Mouse (Mus musculus) forebrain, embryonic 13.5 days (tissue): Measurements from ENCODE around the gene Dgat2l6. TPM values are rescaled to one million over a fixed set of nuclear protein-coding genes. Genes with fewer than 3 reads are reported as not detected.

Experiments used
- ATAC-seq: fragments of 200-750 bp; cut with Nextera tagmentation; 2 replicates; pipeline ENCODE4 v1.8.0; 2017
- H3K27ac ChIP-seq: fragments of 300-500 bp; sonication (generic); 2 replicates; pipeline ENCODE4 v1.5.1; 2015; ENCODE audit warnings: inconsistent platforms, mild to moderate bottlenecking, moderate library complexity
- H3K27me3 ChIP-seq: fragments of 300-500 bp; sonication (generic); 2 replicates; pipeline ENCODE4 v1.6.1; 2015; ENCODE audit warnings: mild to moderate bottlenecking, inconsistent platforms
- H3K36me3 ChIP-seq: fragments of 300-500 bp; sonication (generic); 2 replicates; pipeline ENCODE4 v1.6.1; 2015; ENCODE audit warnings: mild to moderate bottlenecking, inconsistent platforms; ENCODE audit not compliant: poor library complexity, severe bottlenecking
- H3K4me1 ChIP-seq: fragments of 300-500 bp; sonication (generic); 2 replicates; pipeline ENCODE4 v1.6.1; 2015; ENCODE audit warnings: inconsistent platforms
- H3K4me2 ChIP-seq: fragments of 300-500 bp; sonication (generic); 2 replicates; pipeline ENCODE4 v1.6.1; 2015; ENCODE audit warnings: inconsistent platforms, mild to moderate bottlenecking, moderate library complexity
- H3K4me3 ChIP-seq: fragments of 300-500 bp; sonication (generic); 2 replicates; pipeline ENCODE4 v1.5.1; 2015; ENCODE audit warnings: mild to moderate bottlenecking, inconsistent platforms
- H3K9ac ChIP-seq: fragments of 300-500 bp; sonication (generic); 2 replicates; pipeline ENCODE4 v1.6.1; 2015; ENCODE audit warnings: mild to moderate bottlenecking, inconsistent platforms
- H3K9me3 ChIP-seq: fragments of 300-500 bp; sonication (generic); replicated peaks from 2 replicates; pipeline ENCODE4 v1.6.1; 2016; ENCODE audit warnings: inconsistent platforms
- WGBS: fragments of 180-500 bp; shearing (Covaris S2); methylation state at CpG from one replicate; pipeline ENCODE4 v1.1.7; 2015; 5-methylcytosine and 5-hydroxymethylcytosine counted together
- polyA plus RNA-seq: library from polyadenylated mRNA; unstranded; fragments of >200 nt; fragmentation: Nextera tagmentation; extraction: Ambion mirVana; gene quantifications from 2 replicates; pipeline ENCODE4 v1.2.1, GENCODE M21; 2015

Gene Dgat2l6
- polyA plus RNA-seq, 1 experiment from 2014 or later = not detected

- Histone ChIP-seq H3K9ac (no peak overlapping the region), H3K27ac (no peak overlapping the region), H3K4me1 (no peaks in the 10 kb centered on the region), H3K4me2 (no peak overlapping the region), H3K36me3 (no peaks in the 10 kb centered on the region), H3K27me3 (peaks cover 4% of the 10 kb centered on the region; the same call in 1 of the 2 replicates), H3K9me3 (no peaks in the 10 kb centered on the region), H3K4me3 (no peak overlapping the region)
- no peak for ATAC-seq
- 80% methylated on average over 3 of the region's 3 CpGs for WGBS
These were observed 31.4 kb downstream of the Dgat2l6 start for GRCm38 (mm10) chrX:100556026-100556425.

DNA sequence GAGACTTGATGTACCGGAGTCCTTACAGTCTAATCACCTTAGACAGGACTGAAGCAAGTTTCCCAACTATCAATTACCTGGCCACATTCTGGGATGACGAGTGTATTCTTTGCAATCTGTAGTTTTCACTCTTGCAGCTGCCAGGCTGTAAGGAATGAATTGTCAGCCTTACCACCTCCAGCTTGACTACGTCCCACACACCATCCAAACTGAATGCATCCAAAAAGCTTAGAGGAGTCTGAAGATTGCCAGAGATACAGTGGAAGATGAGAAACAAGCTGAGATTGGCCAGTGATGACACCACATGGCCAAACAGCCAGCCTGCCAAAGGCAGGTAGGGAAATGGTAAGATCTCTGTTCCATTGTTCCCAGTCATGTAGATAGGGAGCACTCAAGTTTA, 41.1 kb downstream of the Dgat2l6 start:
- Histone ChIP-seq H3K9me3 (no peaks in the 10 kb centered on the region), H3K4me2 (no peak overlapping the region), H3K27ac (no peak overlapping the region), H3K27me3 (no peaks in the 10 kb centered on the region), H3K9ac (no peak overlapping the region), H3K4me1 (no peaks in the 10 kb centered on the region), H3K4me3 (no peak overlapping the region), H3K36me3 (no peaks in the 10 kb centered on the region)
- 88% methylated on average over 3 of the region's 3 CpGs for WGBS
- ATAC-seq = no peak

DNA sequence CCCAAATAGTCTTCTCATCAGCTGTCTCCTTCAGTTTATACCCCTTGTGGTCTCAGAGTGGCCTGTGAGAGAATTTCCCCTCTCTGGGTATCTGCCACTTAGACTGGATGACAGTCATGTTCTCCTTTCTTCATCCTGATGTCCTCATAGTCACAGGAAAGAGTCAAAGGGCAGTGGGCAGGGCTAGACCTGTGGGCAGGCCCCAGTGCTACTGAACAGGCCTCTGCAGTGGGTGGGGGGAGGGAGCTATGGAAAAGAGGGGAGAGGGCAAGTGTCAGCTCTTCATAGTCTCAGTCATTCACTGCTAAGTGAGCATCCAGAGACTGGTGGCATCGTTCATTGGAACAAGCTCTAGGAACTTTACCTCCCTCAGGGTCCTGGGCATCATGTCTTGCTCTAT, 47.3 kb downstream of the Dgat2l6 start, which contains the start of gene Awat1:
Gene Awat1, plus strand, starts transcription at position 301 of the 400 bp plus-strand sequence.
- H3K4me2 ChIP-seq = no peak within 1 kb of the TSS
- no peaks in the 10 kb centered on the region for H3K36me3 ChIP-seq

GRCm38 (mm10) chrX:100594791-100595190, 70.2 kb downstream of the Dgat2l6 start, which contains the start of gene P2ry4:
TSS of gene P2ry4 (minus strand) at chrX:100594869.
- ATAC-seq = no peak
- peaks cover under 1% of the 10 kb centered on the region; the same call in 1 of the 2 replicates for H3K27me3 ChIP-seq
- no peak within 1 kb of the TSS for H3K4me3 ChIP-seq
- H3K9me3 ChIP-seq = no peaks in the 10 kb centered on the region
- H3K9ac ChIP-seq = no peak within 1 kb of the TSS
- H3K4me1 ChIP-seq = no peaks in the 10 kb centered on the region
- H3K27ac ChIP-seq = no peak within 1 kb of the TSS
- H3K4me2 ChIP-seq = no peak within 1 kb of the TSS
- 67% methylated on average over 4 of the region's 4 CpGs for WGBS
- H3K36me3 ChIP-seq = no peaks in the 10 kb centered on the region

More for the DNA sequence above, 47.3 kb downstream of the Dgat2l6 start, which contains the start of gene Awat1:
- Histone ChIP-seq H3K4me1 (no peaks in the 10 kb centered on the region), H3K27ac (no peak within 1 kb of the TSS), H3K4me3 (no peak within 1 kb of the TSS), H3K27me3 (no peaks in the 10 kb centered on the region), H3K9me3 (no peaks in the 10 kb centered on the region), H3K9ac (no peak within 1 kb of the TSS)
- 64% methylated on average over 1 of the region's 1 CpGs for WGBS
- no peak for ATAC-seq

Other genes with a start within 250 kb of the Dgat2l6 start
- not detected in 2 replicates for gene Otud6a, start 95.8 kb upstream of the Dgat2l6 start, polyA plus RNA-seq
- 0.45 and 0.57 TPM in 2 replicates for gene Awat2, start 82.1 kb upstream of the Dgat2l6 start, polyA plus RNA-seq
- 31.6 and 32.0 TPM in 2 replicates for gene Igbp1, start 30.5 kb upstream of the Dgat2l6 start, polyA plus RNA-seq
- gene Awat1, start 47.4 kb downstream of the Dgat2l6 start, polyA plus RNA-seq = not detected in 2 replicates
- gene P2ry4, start 70.0 kb downstream of the Dgat2l6 start, polyA plus RNA-seq = 0.06 TPM in 1 of 2 replicates, not detected in the other
- gene Arr3, start 80.7 kb downstream of the Dgat2l6 start, polyA plus RNA-seq = not detected in 2 replicates
- 29.6 and 33.2 TPM in 2 replicates for gene Kif4, start 100.9 kb downstream of the Dgat2l6 start, polyA plus RNA-seq
- 140 and 143 TPM in 2 replicates for gene Pdzd11, start 101.7 kb downstream of the Dgat2l6 start, polyA plus RNA-seq
- gene Gdpd2, start 205.0 kb downstream of the Dgat2l6 start, polyA plus RNA-seq = 10.7 and 11.5 TPM in 2 replicates
- 10.4 and 14.2 TPM in 2 replicates for gene Dlg3, start 242.9 kb downstream of the Dgat2l6 start, polyA plus RNA-seq